15 mouse cellular contexts compared by ENCODE assay signal in genomic region chr10:12701694-12702093, GRCm38 (mm10).
DNase-seq lines count a peak whose midpoint lies in the region; ATAC-seq and TF ChIP-seq lines count a peak whose summit lies in the region.
"Had no signal": no experiment of that assay in that cellular context is flagged by ENCODE, and none has a peak within 500 bp of the region (broad histone marks: within the 10 kb centered on the region; RNA-seq: fewer than 3 reads in every experiment).

No protein-coding gene starts in this region.

- no peak for TF ChIP-seq POLR2A in lung, adult 2 months (IDR thresholded peaks at IDR 0.05; ENCODE audit: borderline replicate concordance, extremely low read depth, low read depth, low read length)

- WGBS in lung, embryonic 16.5 days: 59% methylated on average over 7 of the region's 7 CpGs
- WGBS in lung, adult 2 months: 55% methylated on average over 7 of the region's 7 CpGs
- 47% methylated on average over 7 of the region's 7 CpGs for WGBS in embryonic facial prominence, embryonic 14.5 days

- no peak for TF ChIP-seq CTCF in lung, adult 2 months (IDR thresholded peaks at IDR 0.05; ENCODE audit: insufficient read depth, low read length)

- no peak overlapping the region for H3K27ac ChIP-seq in lung, embryonic 16.5 days (ENCODE audit: low read length)
- no peak overlapping the region; the same call in 1 of the 2 replicates for H3K27ac ChIP-seq in embryonic facial prominence, embryonic 14.5 days (replicated peaks; ENCODE audit: low read depth, low read length)
- H3K27ac ChIP-seq: hindbrain, embryonic 12.5 days; intestine, embryonic 15.5 days; limb, embryonic 15.5 days; midbrain, embryonic 12.5 days had no signal

- peaks cover 4% of the 10 kb centered on the region; the same call in 1 of the 2 replicates for H3K4me1 ChIP-seq in lung, embryonic 16.5 days (replicated peaks; ENCODE audit: control insufficient read depth, insufficient read depth, low read length)
- no peaks in the 10 kb centered on the region; the same call in 1 of the 2 replicates for H3K4me1 ChIP-seq in lung, adult 2 months (ENCODE audit: control insufficient read depth, insufficient read depth, low read length)
- no peaks in the 10 kb centered on the region for H3K4me1 ChIP-seq in embryonic facial prominence, embryonic 14.5 days (ENCODE audit: control insufficient read depth, insufficient read depth, low read length)
- H3K4me1 ChIP-seq: hindbrain, embryonic 12.5 days; intestine, embryonic 15.5 days; midbrain, embryonic 12.5 days had no signal

- DNase-seq in heart, adult 8-10 months (ENCODE audit: low spot score): peak; percentile 21
- DNase-seq in heart, adult 9 months (ENCODE audit: low spot score in 2 of 2): no peak
- DNase-seq in lung, adult 2 months: no peak
- no peak for DNase-seq in embryonic facial prominence, embryonic 14.5 days (ENCODE audit: low spot score)
- DNase-seq in heart, postnatal 10 days: peak; percentile 14 to 23
- no peak for DNase-seq in left cerebral cortex, postnatal 25 days (ENCODE audit: low spot score in 2 of 2)
- DNase-seq in gastrocnemius, postnatal 14 days: no peak
- DNase-seq: cerebellum, adult 9-11 months; thymus, postnatal 36 days had no signal

- no peak overlapping the region for H3K4me3 ChIP-seq in lung, embryonic 16.5 days (ENCODE audit: low read length)
- no peak overlapping the region for H3K4me3 ChIP-seq in lung, adult 2 months (replicated peaks; ENCODE audit: extremely low read depth, low read depth, low read length)
- no peak overlapping the region for H3K4me3 ChIP-seq in embryonic facial prominence, embryonic 14.5 days (ENCODE audit: low read depth, low read length)
- H3K4me3 ChIP-seq: hindbrain, embryonic 12.5 days; intestine, embryonic 15.5 days; limb, embryonic 15.5 days; midbrain, embryonic 12.5 days had no signal

- ATAC-seq in lung, embryonic 16.5 days (ENCODE audit: low read depth): peak; percentile 57; the same call in 1 of the 2 replicates
- peak; percentile 47; the same call in 1 of the 2 replicates for ATAC-seq in embryonic facial prominence, embryonic 14.5 days (ENCODE audit: low read depth)
- ATAC-seq: forebrain, embryonic 16.5 days; intestine, embryonic 15.5 days had no signal

- H3K36me3 ChIP-seq in lung, embryonic 16.5 days (ENCODE audit: control insufficient read depth, insufficient read depth, low read length): peaks cover 5% of the 10 kb centered on the region; the same call in 1 of the 2 replicates
- peaks cover 18% of the 10 kb centered on the region for H3K36me3 ChIP-seq in embryonic facial prominence, embryonic 14.5 days (ENCODE audit: control insufficient read depth, insufficient read depth, low read length)
- H3K36me3 ChIP-seq: hindbrain, embryonic 12.5 days; intestine, embryonic 15.5 days; midbrain, embryonic 12.5 days had no signal

- intact Hi-C loops in heart, postnatal 10 days (cut with DNase I): no loop called here
- intact Hi-C loops in left cerebral cortex, postnatal 25 days (cut with DNase I): no loop called here
- intact Hi-C loops in gastrocnemius, postnatal 14 days (cut with DNase I; ENCODE audit: low total_unique reads): no loop called here

- H3K9me3 ChIP-seq in lung, embryonic 16.5 days (ENCODE audit: control insufficient read depth, low read length): no peaks in the 10 kb centered on the region
- no peaks in the 10 kb centered on the region for H3K9me3 ChIP-seq in embryonic facial prominence, embryonic 14.5 days (ENCODE audit: control insufficient read depth, low read length)
- H3K9me3 ChIP-seq: hindbrain, embryonic 12.5 days; intestine, embryonic 15.5 days; limb, embryonic 15.5 days; midbrain, embryonic 12.5 days had no signal

- H3K9ac ChIP-seq in lung, embryonic 16.5 days (ENCODE audit: low read length): no peak overlapping the region
- no peak overlapping the region for H3K9ac ChIP-seq in embryonic facial prominence, embryonic 14.5 days (ENCODE audit: low read depth, low read length)
- H3K9ac ChIP-seq: hindbrain, embryonic 12.5 days; intestine, embryonic 15.5 days; limb, embryonic 15.5 days; midbrain, embryonic 12.5 days had no signal

- H3K27me3 ChIP-seq in lung, embryonic 16.5 days (ENCODE audit: control insufficient read depth, insufficient read depth, low read depth, low read length): no peaks in the 10 kb centered on the region
- H3K27me3 ChIP-seq in embryonic facial prominence, embryonic 14.5 days (replicated peaks; ENCODE audit: control insufficient read depth, insufficient read depth, low read length): no peaks in the 10 kb centered on the region
- H3K27me3 ChIP-seq: hindbrain, embryonic 12.5 days; intestine, embryonic 15.5 days; limb, embryonic 15.5 days; midbrain, embryonic 12.5 days had no signal

- H3K4me2 ChIP-seq in lung, embryonic 16.5 days (ENCODE audit: low read depth, low read length): no peak overlapping the region
- no peak overlapping the region for H3K4me2 ChIP-seq in embryonic facial prominence, embryonic 14.5 days (ENCODE audit: low read depth, low read length)
- H3K4me2 ChIP-seq: hindbrain, embryonic 12.5 days; intestine, embryonic 15.5 days; limb, embryonic 15.5 days; midbrain, embryonic 12.5 days had no signal

Comparison
In these comparisons a context has a peak if more than half of its experiments do, and no peak if none do; other contexts are left out.
1. DNase-seq: peak in heart, adult 8-10 months (single experiment) and heart, postnatal 10 days (2 of 2); none in heart, adult 9 months (0 of 2), lung, adult 2 months (single experiment), embryonic facial prominence, embryonic 14.5 days (single experiment), left cerebral cortex, postnatal 25 days (0 of 2) and gastrocnemius, postnatal 14 days (single experiment).